Mouse (Mus musculus): ENCODE measurements around the gene Gm28551.
"Not testable (repeated sequence)": the region's sequence is repeated elsewhere in the genome, so short reads cannot be mapped to it uniquely, and the experiment has no call there.

Gene Gm28551

GRCm38 (mm10) chr1:53352327-53353261 is at the start of gene Gm28551, which contains the start of the genes Asdurf and Asnsd1:
Gm28551 (minus strand) TSS chr1:53352667.
Asdurf (minus strand) TSS chr1:53352619.
Asnsd1 (minus strand) TSS chr1:53352752.
- DNase-seq (ENCODE audit: low spot score), result peak; percentile 96

GRCm38 (mm10) chr1:53393936-53394760 is 41.7 kb upstream of the Gm28551 start:
- not testable (repeated sequence) for DNase-seq (ENCODE audit: low spot score)

- DNase-seq (ENCODE audit: low spot score), result no peak
Measured at GRCm38 (mm10) chr1:53388762-53389161, 36.3 kb upstream of the Gm28551 start.

GRCm38 (mm10) chr1:53384085-53384688 is 31.7 kb upstream of the Gm28551 start:
- no peak for DNase-seq (ENCODE audit: low spot score)

GRCm38 (mm10) chr1:53377731-53378130 is 25.3 kb upstream of the Gm28551 start:
- no peak for DNase-seq (ENCODE audit: low spot score)

GRCm38 (mm10) chr1:53375965-53376364 is 23.5 kb upstream of the Gm28551 start:
- not testable (repeated sequence) for DNase-seq (ENCODE audit: low spot score)

- DNase-seq (ENCODE audit: low spot score), result no peak
Measured at GRCm38 (mm10) chr1:53358988-53359387, 6.5 kb upstream of the Gm28551 start.

- DNase-seq (ENCODE audit: low spot score), result no peak
Measured at GRCm38 (mm10) chr1:53341071-53341470, 11.4 kb downstream of the Gm28551 start.

- not testable (repeated sequence) for DNase-seq (ENCODE audit: low spot score)
Measured at GRCm38 (mm10) chr1:53337403-53337802, 15.1 kb downstream of the Gm28551 start.

GRCm38 (mm10) chr1:53335465-53335864 is 17.0 kb downstream of the Gm28551 start:
- no peak for DNase-seq (ENCODE audit: low spot score)

GRCm38 (mm10) chr1:53333527-53333926 is 18.9 kb downstream of the Gm28551 start:
- not testable (repeated sequence) for DNase-seq (ENCODE audit: low spot score)

GRCm38 (mm10) chr1:53324827-53325494 is 27.5 kb downstream of the Gm28551 start:
- no peak for DNase-seq (ENCODE audit: low spot score)

- no peak for DNase-seq (ENCODE audit: low spot score)
Measured at GRCm38 (mm10) chr1:53324277-53324676, 28.2 kb downstream of the Gm28551 start.

- DNase-seq (ENCODE audit: low spot score), result no peak
Measured at GRCm38 (mm10) chr1:53323254-53323653, 29.2 kb downstream of the Gm28551 start.

- DNase-seq (ENCODE audit: low spot score), result no peak
Measured at GRCm38 (mm10) chr1:53321662-53322344, 30.7 kb downstream of the Gm28551 start.

- DNase-seq (ENCODE audit: low spot score), result peak; percentile 89
Measured at GRCm38 (mm10) chr1:53312989-53313967, 39.2 kb downstream of the Gm28551 start, which contains the start of gene Osgepl1. Osgepl1 (plus strand) TSS chr1:53313624.

GRCm38 (mm10) chr1:53300506-53300905 is 52.0 kb downstream of the Gm28551 start:
- no peak for DNase-seq (ENCODE audit: low spot score)

- DNase-seq (ENCODE audit: low spot score), result peak; percentile 95
Measured at GRCm38 (mm10) chr1:53296581-53297383, 55.7 kb downstream of the Gm28551 start, which contains the start of the genes Pms1, Ormdl1 and Gm28778. Pms1 (minus strand) TSS chr1:53297018. Ormdl1 (plus strand) TSS chr1:53297095. Gm28778 (plus strand) TSS chr1:53297111.

- no peak for DNase-seq (ENCODE audit: low spot score)
Measured at GRCm38 (mm10) chr1:53291197-53291596, 61.3 kb downstream of the Gm28551 start.
